Mouse (Mus musculus): Measurements from ENCODE around the gene Sec22a. TPM values are rescaled to one million over a fixed set of nuclear protein-coding genes. Genes with fewer than 3 reads are reported as not detected.

Gene Sec22a
- polyA plus RNA-seq, 1 experiment from 2014 or later = 32.3 TPM

GRCm38 (mm10) chr16:35278166-35278565, 85.6 kb downstream of the Sec22a start:
- no peak for DNase-seq (ENCODE audit: low spot score)
- Histone ChIP-seq H3K4me3 (no peak overlapping the region), H3K36me3 (replicated peaks) (no peaks in the 10 kb centered on the region), H3K9me3 (no peaks in the 10 kb centered on the region), H3K27ac (replicated peaks) (no peak overlapping the region), H3K27me3 (replicated peaks; ENCODE audit: low read depth, poor library complexity, severe bottlenecking) (peaks cover 18% of the 10 kb centered on the region), H3K4me1 (peaks cover 4% of the 10 kb centered on the region; the same call in 1 of the 2 replicates)
- 84% methylated on average over 6 of the region's 6 CpGs for WGBS

- WGBS = 40% methylated on average over 4 of the region's 4 CpGs
- H3K9me3 ChIP-seq = no peaks in the 10 kb centered on the region
- no peaks in the 10 kb centered on the region for H3K36me3 ChIP-seq (replicated peaks)
- no peak overlapping the region for H3K27ac ChIP-seq (replicated peaks)
- no peak for DNase-seq (ENCODE audit: low spot score)
- peaks cover 27% of the 10 kb centered on the region for H3K27me3 ChIP-seq (replicated peaks; ENCODE audit: low read depth, poor library complexity, severe bottlenecking)
- no peak overlapping the region for H3K4me3 ChIP-seq
- peaks cover 32% of the 10 kb centered on the region for H3K4me1 ChIP-seq
These were observed 91.3 kb downstream of the Sec22a start for GRCm38 (mm10) chr16:35272417-35272816.

- no peak for DNase-seq (ENCODE audit: low spot score)
- no peak overlapping the region for H3K4me3 ChIP-seq
- no peak overlapping the region for H3K27ac ChIP-seq (replicated peaks)
- H3K27me3 ChIP-seq (replicated peaks; ENCODE audit: low read depth, poor library complexity, severe bottlenecking) = peaks cover 27% of the 10 kb centered on the region
- WGBS = 51% methylated on average over 4 of the region's 4 CpGs
- H3K36me3 ChIP-seq (replicated peaks) = no peaks in the 10 kb centered on the region
- H3K4me1 ChIP-seq = peaks cover 32% of the 10 kb centered on the region
- H3K9me3 ChIP-seq = no peaks in the 10 kb centered on the region
These were observed 92.1 kb downstream of the Sec22a start for GRCm38 (mm10) chr16:35271572-35271971.

- H3K4me3 ChIP-seq = no peak overlapping the region
- H3K4me1 ChIP-seq = peaks cover 32% of the 10 kb centered on the region
- no peak overlapping the region for H3K27ac ChIP-seq (replicated peaks)
- 73% methylated on average over 6 of the region's 6 CpGs for WGBS
- H3K27me3 ChIP-seq (replicated peaks; ENCODE audit: low read depth, poor library complexity, severe bottlenecking) = peaks cover 24% of the 10 kb centered on the region
- no peaks in the 10 kb centered on the region for H3K9me3 ChIP-seq
- no peak for DNase-seq (ENCODE audit: low spot score)
- no peaks in the 10 kb centered on the region for H3K36me3 ChIP-seq (replicated peaks)
These were observed 92.8 kb downstream of the Sec22a start for GRCm38 (mm10) chr16:35270945-35271344.

GRCm38 (mm10) chr16:35270353-35270934, 93.3 kb downstream of the Sec22a start:
- Histone ChIP-seq H3K27me3 (replicated peaks; ENCODE audit: low read depth, poor library complexity, severe bottlenecking) (peaks cover 22% of the 10 kb centered on the region), H3K4me1 (peaks cover 32% of the 10 kb centered on the region), H3K4me3 (no peak overlapping the region), H3K36me3 (replicated peaks) (no peaks in the 10 kb centered on the region), H3K27ac (replicated peaks) (no peak overlapping the region), H3K9me3 (no peaks in the 10 kb centered on the region)
- WGBS = 39% methylated on average over 10 of the region's 10 CpGs
- DNase-seq (ENCODE audit: low spot score) = peak; percentile 85

Other genes with a start within 250 kb of the Sec22a start
- 0.48 and 0.70 TPM in 2 replicates for gene Adcy5, start 209.0 kb downstream of the Sec22a start, polyA plus RNA-seq (2016; fragmentation: Nextera tagmentation; extraction: Ambion mirVana)
- 23.3 and 23.5 TPM in 2 replicates for gene Pdia5, start 127.0 kb upstream of the Sec22a start, polyA plus RNA-seq (2016; fragmentation: Nextera tagmentation; extraction: Ambion mirVana)
- 9.5 and 16.5 TPM in 2 replicates for gene Sema5b, start 177.2 kb upstream of the Sec22a start, polyA plus RNA-seq (2016; fragmentation: Nextera tagmentation; extraction: Ambion mirVana)